Mouse (Mus musculus) spleen, postnatal 0 days (tissue): ENCODE results near the gene Cep19. TPM values are rescaled to one million over a fixed set of nuclear protein-coding genes. Genes with fewer than 3 reads are reported as not detected.

Experiments
- polyA plus RNA-seq: library from polyadenylated mRNA; unstranded; fragments of >200 nt; fragmentation: Nextera tagmentation; extraction: Ambion mirVana; gene quantifications from 2 replicates; pipeline ENCODE4 v1.2.1, GENCODE M21; 2015

Gene Cep19
- polyA plus RNA-seq, result 10.8 and 12.8 TPM in 2 replicates

DNA sequence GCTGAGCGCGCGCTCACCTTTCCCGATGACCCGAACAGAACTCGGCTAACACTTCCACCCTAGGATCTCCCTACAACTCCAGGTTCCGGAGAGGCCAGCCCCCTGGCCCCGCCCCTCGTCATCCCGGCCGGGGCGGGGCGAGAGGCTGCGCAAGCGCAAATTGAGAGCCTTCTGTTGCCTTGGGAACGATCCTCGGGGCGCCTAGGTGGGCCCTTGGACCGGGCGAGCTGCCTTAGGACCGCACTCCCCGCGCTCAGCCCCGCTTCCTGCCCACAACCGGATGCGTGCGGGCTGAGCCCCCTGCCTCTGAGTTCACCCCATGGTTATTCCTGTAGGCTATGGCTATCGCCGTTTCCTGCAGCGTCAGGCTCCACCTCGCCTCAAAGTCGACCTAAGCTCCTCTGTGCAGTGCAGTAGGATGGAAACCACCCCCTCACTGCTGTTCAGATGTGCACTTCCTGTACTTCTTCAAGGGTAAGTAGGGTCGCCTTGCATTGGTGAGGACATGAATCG, at the start of gene Cep19, which contains the start of gene Pigx:
Cep19 (plus strand) TSS at position 163 of the 513 bp plus-strand sequence.
Pigx (minus strand) TSS at position 103 of the 513 bp plus-strand sequence.

DNA sequence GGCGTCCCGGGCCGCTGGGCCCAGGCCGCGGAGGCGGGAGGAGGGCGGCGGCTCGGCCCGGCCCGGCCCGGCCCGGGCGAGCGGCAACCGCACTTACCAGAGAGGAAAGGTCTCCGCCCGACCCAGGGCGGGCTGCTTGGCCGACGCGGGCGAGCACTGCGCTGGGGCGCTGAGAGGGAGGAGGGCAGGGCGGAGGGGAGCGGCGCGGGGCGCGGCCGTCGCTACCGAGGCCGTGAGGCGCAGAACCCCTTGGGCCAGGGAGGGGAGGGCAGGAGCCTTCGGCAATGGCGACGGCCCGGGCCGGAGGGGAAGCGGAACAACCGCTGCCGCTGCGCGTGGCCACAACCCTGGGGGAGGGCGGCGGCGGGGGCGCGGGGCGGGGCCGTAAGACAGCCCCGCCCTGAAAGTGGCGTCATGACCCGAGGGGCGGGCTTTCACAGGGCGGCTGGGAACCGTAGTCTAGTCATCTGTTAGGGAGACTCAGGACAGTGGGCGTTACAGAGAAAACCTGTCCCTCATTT, 20.5 kb upstream of the Cep19 start, which contains the start of gene Pak2:
Pak2 (minus strand) TSS at position 352 of the 521 bp plus-strand sequence.

Other genes starting within 250 kb of the Cep19 start
- 0.13 and 0.18 TPM in 2 replicates for gene Meltf, start 221.0 kb upstream of the Cep19 start, polyA plus RNA-seq
- 0.19 and 0.52 TPM in 2 replicates for gene Pigz, start 165.9 kb upstream of the Cep19 start, polyA plus RNA-seq
- gene 0610012G03Rik, start 151.3 kb upstream of the Cep19 start, polyA plus RNA-seq, result 59.6 and 63.7 TPM in 2 replicates
- 38.1 and 38.7 TPM in 2 replicates for gene Ncbp2, start 151.3 kb upstream of the Cep19 start, polyA plus RNA-seq
- gene Senp5, start 96.5 kb upstream of the Cep19 start, polyA plus RNA-seq, result 5.2 and 5.6 TPM in 2 replicates
- gene Pak2, start 20.5 kb upstream of the Cep19 start, polyA plus RNA-seq, result 18.2 and 21.8 TPM in 2 replicates
- gene Pigx, start 60 bp upstream of the Cep19 start, polyA plus RNA-seq, result 40.4 and 42.1 TPM in 2 replicates
- 30.8 and 45.9 TPM in 2 replicates for gene Nrros, start 65.8 kb downstream of the Cep19 start, polyA plus RNA-seq
- 2.8 and 3.0 TPM in 2 replicates for gene Bex6, start 80.0 kb downstream of the Cep19 start, polyA plus RNA-seq
- gene Fbxo45, start 147.4 kb downstream of the Cep19 start, polyA plus RNA-seq, result 6.5 TPM in 2 replicates
- gene Wdr53, start 147.4 kb downstream of the Cep19 start, polyA plus RNA-seq, result 15.4 and 16.6 TPM in 2 replicates
- 0.08 TPM in 1 of 2 replicates, not detected in the other for gene Smco1, start 171.7 kb downstream of the Cep19 start, polyA plus RNA-seq
- 22.6 and 23.0 TPM in 2 replicates for gene Rnf168, start 177.7 kb downstream of the Cep19 start, polyA plus RNA-seq
- 10.8 and 11.4 TPM in 2 replicates for gene Ubxn7, start 232.5 kb downstream of the Cep19 start, polyA plus RNA-seq